Mouse (Mus musculus) liver, embryonic 16.5 days (tissue): Measurements from ENCODE around the gene Ube2v1. TPM values are rescaled to one million over a fixed set of nuclear protein-coding genes. Genes with fewer than 3 reads are reported as not detected.

Source experiments
- ATAC-seq: fragments of 200-750 bp; cut with Nextera tagmentation; 2 replicates; pipeline ENCODE4 v1.8.0; 2017; ENCODE audit warnings: low read depth, mild to moderate bottlenecking, moderate number of reproducible peaks, moderate library complexity
- H3K27ac ChIP-seq: fragments of 300-500 bp; sonication (generic); 2 replicates; pipeline ENCODE4 v1.5.1; 2014; ENCODE audit warnings: mild to moderate bottlenecking, low read length
- H3K27me3 ChIP-seq: fragments of 300-500 bp; sonication (generic); 2 replicates; pipeline ENCODE4 v1.6.1; 2014; ENCODE audit warnings: low read depth, low read length, mixed read lengths; ENCODE audit not compliant: control insufficient read depth, insufficient read depth
- H3K36me3 ChIP-seq: fragments of 300-500 bp; sonication (generic); 2 replicates; pipeline ENCODE4 v1.6.1; 2014; ENCODE audit warnings: mild to moderate bottlenecking; ENCODE audit not compliant: control insufficient read depth, insufficient read depth
- H3K4me1 ChIP-seq: fragments of 300-500 bp; sonication (generic); 2 replicates; pipeline ENCODE4 v1.6.1; 2014; ENCODE audit warnings: low read depth, low read length, mixed read lengths; ENCODE audit not compliant: control insufficient read depth
- H3K4me2 ChIP-seq: fragments of 300-500 bp; sonication (generic); 2 replicates; pipeline ENCODE4 v1.6.1; 2014; ENCODE audit warnings: low read depth, low read length, mixed read lengths
- H3K4me3 ChIP-seq: fragments of 300-500 bp; sonication (generic); 2 replicates; pipeline ENCODE4 v1.5.1; 2014; ENCODE audit warnings: low read depth, mild to moderate bottlenecking, low read length
- H3K9ac ChIP-seq: fragments of 300-500 bp; sonication (generic); 2 replicates; pipeline ENCODE4 v1.6.1; 2014; ENCODE audit warnings: low read depth, low read length
- H3K9me3 ChIP-seq: fragments of 300-500 bp; sonication (generic); replicated peaks from 2 replicates; pipeline ENCODE4 v1.6.1; 2016; ENCODE audit warnings: low read length; ENCODE audit not compliant: control insufficient read depth
- WGBS: fragments of 180-500 bp; shearing (Covaris S2); extraction: QIAGEN DNeasy Blood & Tissue Kit; methylation state at CpG from one replicate; pipeline ENCODE4 v1.1.7; 2014; ENCODE audit not compliant: insufficient replicate concordance; 5-methylcytosine and 5-hydroxymethylcytosine counted together
- polyA plus RNA-seq: library from polyadenylated mRNA; unstranded; fragments of >200 nt; fragmentation: Nextera tagmentation; extraction: Ambion mirVana; gene quantifications from 2 replicates; pipeline ENCODE4 v1.2.1, GENCODE M21; 2015

Gene Ube2v1
- polyA plus RNA-seq, 1 experiment from 2014 or later = 175 TPM

DNA sequence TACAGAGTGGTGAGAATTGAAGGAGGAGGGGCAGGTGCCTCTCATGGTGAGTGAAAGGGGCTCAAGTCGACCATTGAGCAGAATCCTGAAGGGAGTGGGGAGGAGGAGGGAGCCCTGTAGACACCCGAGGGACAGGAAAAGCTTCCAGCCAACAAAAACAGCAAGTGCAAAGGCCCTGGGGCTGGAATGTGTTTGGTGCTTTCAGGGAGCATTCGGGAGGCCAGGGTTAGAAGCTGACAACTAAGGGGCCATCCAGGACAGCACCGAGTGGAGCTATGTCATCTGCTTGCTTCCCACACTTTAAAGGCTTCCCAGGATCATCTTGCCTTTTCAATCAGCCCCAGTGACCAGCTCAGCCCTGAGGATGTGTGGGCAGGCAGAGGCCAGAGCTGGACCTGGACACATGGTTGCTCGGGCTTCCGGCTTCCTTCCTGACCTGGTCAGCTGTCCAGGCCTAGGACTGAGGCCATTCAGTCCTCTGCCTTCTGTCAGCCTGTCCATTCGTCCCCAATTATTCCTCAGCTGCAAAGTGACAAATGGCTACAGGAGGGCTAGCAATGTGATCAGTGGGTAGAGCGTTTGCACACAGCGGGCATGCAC is 54.6 kb downstream of the Ube2v1 start:
- no peak overlapping the region for H3K9ac ChIP-seq
- no peaks in the 10 kb centered on the region; the same call in 1 of the 2 replicates for H3K4me1 ChIP-seq
- no peaks in the 10 kb centered on the region for H3K36me3 ChIP-seq
- 59% methylated on average over 9 of the region's 9 CpGs for WGBS
- H3K27me3 ChIP-seq = no peaks in the 10 kb centered on the region
- no peak overlapping the region for H3K27ac ChIP-seq
- no peak overlapping the region for H3K4me2 ChIP-seq
- H3K9me3 ChIP-seq = no peaks in the 10 kb centered on the region
- ATAC-seq = no peak
- no peak overlapping the region for H3K4me3 ChIP-seq

GRCm38 (mm10) chr2:167576121-167576620 is 55.7 kb downstream of the Ube2v1 start:
- H3K4me2 ChIP-seq = no peak overlapping the region
- H3K27ac ChIP-seq = no peak overlapping the region
- WGBS = 74% methylated on average over 8 of the region's 8 CpGs
- H3K4me3 ChIP-seq = no peak overlapping the region
- H3K9ac ChIP-seq = no peak overlapping the region
- H3K9me3 ChIP-seq = no peaks in the 10 kb centered on the region
- H3K36me3 ChIP-seq = no peaks in the 10 kb centered on the region
- H3K27me3 ChIP-seq = no peaks in the 10 kb centered on the region
- no peak for ATAC-seq
- no peaks in the 10 kb centered on the region; the same call in 1 of the 2 replicates for H3K4me1 ChIP-seq

DNA sequence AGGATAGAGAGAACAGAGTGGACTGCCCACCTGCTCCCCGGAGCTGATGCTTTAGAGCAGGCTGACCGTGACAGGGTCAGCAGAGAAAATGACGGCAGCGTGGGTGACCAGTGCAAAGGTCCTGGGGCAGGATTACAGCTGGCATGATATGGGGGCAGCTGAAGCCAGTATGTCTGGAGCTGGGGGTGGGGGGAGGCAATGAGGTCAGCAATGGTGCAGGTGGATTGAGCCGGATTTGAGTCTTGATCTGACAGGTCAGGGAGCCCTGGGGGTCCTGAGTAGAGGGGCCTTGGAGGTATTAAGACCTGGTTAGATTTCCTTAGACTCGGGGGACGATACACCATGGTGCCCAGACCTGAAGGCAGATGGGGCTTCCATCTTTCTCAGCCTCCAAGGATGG is 56.3 kb downstream of the Ube2v1 start:
- no peaks in the 10 kb centered on the region for H3K27me3 ChIP-seq
- ATAC-seq = no peak
- 69% methylated on average over 7 of the region's 7 CpGs for WGBS
- H3K36me3 ChIP-seq = no peaks in the 10 kb centered on the region
- H3K4me3 ChIP-seq = no peak overlapping the region
- no peak overlapping the region for H3K4me2 ChIP-seq
- H3K9ac ChIP-seq = no peak overlapping the region
- H3K27ac ChIP-seq = no peak overlapping the region
- no peaks in the 10 kb centered on the region for H3K9me3 ChIP-seq
- H3K4me1 ChIP-seq = no peaks in the 10 kb centered on the region; the same call in 1 of the 2 replicates

- H3K36me3 ChIP-seq = no peaks in the 10 kb centered on the region
- no peak for ATAC-seq
- no peak overlapping the region for H3K4me3 ChIP-seq
- no peak overlapping the region for H3K9ac ChIP-seq
- no peak overlapping the region for H3K4me2 ChIP-seq
- no peaks in the 10 kb centered on the region for H3K27me3 ChIP-seq
- 51% methylated on average over 9 of the region's 9 CpGs for WGBS
- no peaks in the 10 kb centered on the region; the same call in 1 of the 2 replicates for H3K4me1 ChIP-seq
- H3K27ac ChIP-seq = no peak overlapping the region
- no peaks in the 10 kb centered on the region for H3K9me3 ChIP-seq
Observed at GRCm38 (mm10) chr2:167574814-167575213, 57.1 kb downstream of the Ube2v1 start.

GRCm38 (mm10) chr2:167571442-167572220 is 60.3 kb downstream of the Ube2v1 start:
- no peaks in the 10 kb centered on the region for H3K9me3 ChIP-seq
- no peak overlapping the region for H3K4me2 ChIP-seq
- H3K9ac ChIP-seq = no peak overlapping the region
- no peak overlapping the region for H3K4me3 ChIP-seq
- no peaks in the 10 kb centered on the region for H3K36me3 ChIP-seq
- H3K27me3 ChIP-seq = no peaks in the 10 kb centered on the region
- H3K27ac ChIP-seq = no peak overlapping the region
- no peaks in the 10 kb centered on the region for H3K4me1 ChIP-seq
- no peak for ATAC-seq
- WGBS = 69% methylated on average over 18 of the region's 18 CpGs

DNA sequence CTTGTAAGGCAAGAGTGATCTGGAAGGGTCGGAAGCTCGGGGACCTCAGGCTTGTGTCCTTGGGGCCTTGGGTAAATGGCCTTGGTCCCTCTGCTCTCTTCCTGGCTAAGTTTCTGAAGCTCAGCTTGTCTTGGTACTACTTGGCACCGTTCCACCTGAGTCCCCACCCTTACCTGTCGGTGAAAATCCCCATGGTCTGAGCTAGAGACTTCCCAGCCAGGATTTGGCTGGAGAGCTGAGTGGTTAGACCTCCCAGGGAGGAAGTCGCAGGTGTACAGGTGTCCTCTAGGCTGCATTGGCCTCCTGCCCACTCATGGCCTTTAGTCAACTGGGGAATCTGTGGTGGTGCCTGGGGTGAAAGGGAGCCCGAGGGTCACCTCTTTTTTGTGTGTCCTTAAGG is 61.1 kb downstream of the Ube2v1 start:
- no peak overlapping the region for H3K4me2 ChIP-seq
- no peak for ATAC-seq
- H3K9ac ChIP-seq = no peak overlapping the region
- H3K27ac ChIP-seq = no peak overlapping the region
- H3K4me1 ChIP-seq = no peaks in the 10 kb centered on the region
- no peaks in the 10 kb centered on the region for H3K36me3 ChIP-seq
- no peak overlapping the region for H3K4me3 ChIP-seq
- no peaks in the 10 kb centered on the region for H3K9me3 ChIP-seq
- H3K27me3 ChIP-seq = no peaks in the 10 kb centered on the region
- 69% methylated on average over 6 of the region's 6 CpGs for WGBS

DNA sequence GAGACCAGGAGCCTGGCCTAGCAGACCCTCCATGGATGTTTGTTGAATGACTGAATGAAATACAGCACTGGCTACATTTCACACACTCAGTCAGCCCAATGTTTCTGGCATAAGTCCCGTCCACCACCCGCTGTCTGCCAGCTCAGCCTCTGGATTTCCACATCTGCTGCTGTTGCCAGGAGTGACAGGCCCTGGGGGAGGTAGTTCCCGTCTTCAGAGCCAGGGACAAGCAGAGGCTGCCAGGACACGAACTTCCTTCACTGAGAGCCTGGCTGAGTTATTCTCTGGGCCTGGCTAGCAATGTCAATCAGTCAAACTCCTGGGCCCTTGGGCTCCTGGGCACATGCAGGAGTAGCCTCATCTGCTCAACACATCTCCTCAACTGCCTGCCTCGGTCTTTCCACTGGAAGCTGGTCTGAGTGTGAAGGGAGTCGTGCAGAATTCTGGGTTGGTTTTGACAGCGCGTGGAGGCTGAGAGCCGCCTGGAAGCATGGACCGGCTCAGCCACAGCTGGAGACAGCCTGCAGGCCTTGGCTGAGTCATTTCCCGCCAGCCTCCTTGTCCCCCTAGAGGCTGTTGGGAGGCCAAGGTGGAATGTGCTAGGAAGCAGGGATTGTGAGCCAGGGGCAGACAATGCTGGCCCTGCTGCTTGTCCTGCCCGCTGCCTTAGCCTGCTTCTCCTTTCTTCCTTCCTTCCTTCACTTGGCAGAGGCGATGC is 61.8 kb downstream of the Ube2v1 start:
- Histone ChIP-seq H3K27me3 (no peaks in the 10 kb centered on the region), H3K27ac (no peak overlapping the region), H3K36me3 (no peaks in the 10 kb centered on the region), H3K9ac (no peak overlapping the region), H3K4me3 (no peak overlapping the region), H3K4me2 (no peak overlapping the region), H3K9me3 (no peaks in the 10 kb centered on the region), H3K4me1 (no peaks in the 10 kb centered on the region)
- ATAC-seq = no peak
- WGBS = 58% methylated on average over 13 of the region's 13 CpGs

DNA sequence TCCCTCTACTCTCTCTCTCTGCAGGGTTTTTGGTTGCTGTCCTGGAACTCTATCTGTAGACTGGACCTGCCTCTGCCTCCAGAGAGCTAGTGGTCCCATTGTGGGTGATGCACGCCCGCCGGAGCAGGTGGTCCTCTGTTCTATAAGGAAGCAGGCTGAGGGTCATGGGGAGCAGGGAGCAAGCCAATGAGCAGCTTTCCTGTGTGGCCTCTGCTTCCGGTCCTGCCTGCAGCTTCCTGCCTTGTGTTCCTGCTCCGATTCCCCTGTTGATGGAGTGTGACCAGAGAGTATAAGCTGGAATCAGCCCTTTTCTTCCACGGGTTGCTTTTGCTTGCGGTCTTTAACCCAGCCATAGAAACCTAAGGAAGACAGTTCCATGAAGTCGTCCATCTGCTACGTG is 63.8 kb downstream of the Ube2v1 start:
- 59% methylated on average over 9 of the region's 9 CpGs for WGBS
- Histone ChIP-seq H3K27ac (no peak overlapping the region), H3K36me3 (no peaks in the 10 kb centered on the region), H3K27me3 (no peaks in the 10 kb centered on the region), H3K4me1 (no peaks in the 10 kb centered on the region; the same call in 1 of the 2 replicates), H3K4me2 (no peak overlapping the region), H3K4me3 (no peak overlapping the region), H3K9ac (no peak overlapping the region), H3K9me3 (no peaks in the 10 kb centered on the region)
- ATAC-seq = no peak
